Mouse (Mus musculus) thymus, adult 2 months (tissue): ENCODE data around the gene Thoc3.

Source experiments
- CTCF ChIP-seq: fragments of 200-500 bp; IDR thresholded peaks from 2 replicates; pipeline ENCODE4 v1.5.1; 2012; ENCODE audit warnings: mild to moderate bottlenecking, control low read depth, low read length, moderate library complexity, borderline replicate concordance; ENCODE audit not compliant: control insufficient read depth, poor library complexity, insufficient read depth; ENCODE audit errors: extremely low read depth
- POLR2A ChIP-seq: fragments of 200-500 bp; IDR thresholded peaks from 2 replicates; pipeline ENCODE4 v1.6.1; 2012; ENCODE audit warnings: mild to moderate bottlenecking, low read length, control low read depth, moderate library complexity; ENCODE audit not compliant: control insufficient read depth, poor library complexity, insufficient read depth; ENCODE audit errors: extremely low read depth

- TF ChIP-seq CTCF (no peak), POLR2A (no peak)
Observed at GRCm38 (mm10) chr13:54490411-54490810, 21.8 kb upstream of the Thoc3 start.
